Mouse (Mus musculus): ENCODE data around the gene Prlr.

Gene Prlr

GRCm38 (mm10) chr15:10235977-10236376 is 58.9 kb downstream of the Prlr start:
- no peak for DNase-seq (ENCODE audit: low spot score)

- no peak for DNase-seq (ENCODE audit: low spot score)
These were observed 59.8 kb downstream of the Prlr start for GRCm38 (mm10) chr15:10236812-10237211.

GRCm38 (mm10) chr15:10238454-10238853 is 61.4 kb downstream of the Prlr start:
- no peak for DNase-seq (ENCODE audit: low spot score)

GRCm38 (mm10) chr15:10240228-10240795 is 63.3 kb downstream of the Prlr start:
- DNase-seq (ENCODE audit: low spot score): no peak

GRCm38 (mm10) chr15:10242250-10242649 is 65.2 kb downstream of the Prlr start:
- no peak for DNase-seq (ENCODE audit: low spot score)

GRCm38 (mm10) chr15:10249285-10249684 is 72.2 kb downstream of the Prlr start:
- DNase-seq (ENCODE audit: low spot score): no peak

- no peak for DNase-seq (ENCODE audit: low spot score)
These were observed 73.7 kb downstream of the Prlr start for GRCm38 (mm10) chr15:10250784-10251183.

GRCm38 (mm10) chr15:10252526-10252925 is 75.5 kb downstream of the Prlr start:
- DNase-seq (ENCODE audit: low spot score): no peak

GRCm38 (mm10) chr15:10262219-10262618 is 85.2 kb downstream of the Prlr start:
- no peak for DNase-seq (ENCODE audit: low spot score)

GRCm38 (mm10) chr15:10262641-10263040 is 85.6 kb downstream of the Prlr start:
- DNase-seq (ENCODE audit: low spot score): no peak

GRCm38 (mm10) chr15:10263420-10263819 is 86.4 kb downstream of the Prlr start:
- DNase-seq (ENCODE audit: low spot score): no peak

GRCm38 (mm10) chr15:10264885-10265284 is 87.8 kb downstream of the Prlr start:
- DNase-seq (ENCODE audit: low spot score): no peak

GRCm38 (mm10) chr15:10267251-10267650 is 90.2 kb downstream of the Prlr start:
- DNase-seq (ENCODE audit: low spot score): no peak

GRCm38 (mm10) chr15:10276386-10276785 is 99.3 kb downstream of the Prlr start:
- DNase-seq (ENCODE audit: low spot score): no peak

GRCm38 (mm10) chr15:10277461-10277860 is 100.4 kb downstream of the Prlr start:
- no peak for DNase-seq (ENCODE audit: low spot score)

- DNase-seq (ENCODE audit: low spot score): no peak
These were observed 104.5 kb downstream of the Prlr start for GRCm38 (mm10) chr15:10281546-10281945.

GRCm38 (mm10) chr15:10283661-10284060 is 106.6 kb downstream of the Prlr start:
- no peak for DNase-seq (ENCODE audit: low spot score)

GRCm38 (mm10) chr15:10296570-10296969 is 119.5 kb downstream of the Prlr start:
- DNase-seq (ENCODE audit: low spot score): no peak

GRCm38 (mm10) chr15:10298058-10298457 is 121.0 kb downstream of the Prlr start:
- no peak for DNase-seq (ENCODE audit: low spot score)

GRCm38 (mm10) chr15:10299467-10299866 is 122.4 kb downstream of the Prlr start:
- no peak for DNase-seq (ENCODE audit: low spot score)

- DNase-seq (ENCODE audit: low spot score): no peak
These were observed 129.4 kb downstream of the Prlr start for GRCm38 (mm10) chr15:10306461-10306860.

GRCm38 (mm10) chr15:10311826-10312225 is 134.8 kb downstream of the Prlr start:
- no peak for DNase-seq (ENCODE audit: low spot score)

GRCm38 (mm10) chr15:10313522-10314455 is 136.8 kb downstream of the Prlr start:
- DNase-seq (ENCODE audit: low spot score): peak; percentile 12
